Mouse (Mus musculus) c-Kit-positive CD71-positive TER-119-positive erythroid progenitor cells, embryonic 14.5 days (primary cell): ENCODE measurements around the gene Txnrd2.

ENCODE experiments used
- DNase-seq: peaks from one replicate; pipeline ENCODE4 v3.0.0-alpha.2; 2013; ENCODE audit warnings: low spot score

Gene Txnrd2

GRCm38 (mm10) chr16:18486126-18486525, 59.9 kb downstream of the Txnrd2 start:
- DNase-seq, result no peak

- no peak for DNase-seq
Observed at GRCm38 (mm10) chr16:18490281-18490680, 64.1 kb downstream of the Txnrd2 start.

- DNase-seq, result no peak
Observed at GRCm38 (mm10) chr16:18490894-18491293, 64.7 kb downstream of the Txnrd2 start.

- DNase-seq, result peak; percentile 56
Observed at GRCm38 (mm10) chr16:18497865-18498515, 71.8 kb downstream of the Txnrd2 start.

- peak; percentile 89 for DNase-seq
Observed at GRCm38 (mm10) chr16:18498558-18498990, 72.4 kb downstream of the Txnrd2 start, which contains the start of the genes Gnb1l and Rtl10. Gene Gnb1l, plus strand, starts transcription at chr16:18498713. Gene Rtl10, plus strand, starts transcription at chr16:18498901.

GRCm38 (mm10) chr16:18498996-18499395, 72.8 kb downstream of the Txnrd2 start:
- DNase-seq, result peak; percentile 23

- DNase-seq, result no peak
Observed at GRCm38 (mm10) chr16:18501531-18501930, 75.3 kb downstream of the Txnrd2 start.

GRCm38 (mm10) chr16:18503566-18504342, 77.6 kb downstream of the Txnrd2 start:
- DNase-seq, result no peak

GRCm38 (mm10) chr16:18506524-18507199, 80.5 kb downstream of the Txnrd2 start:
- DNase-seq, result no peak

GRCm38 (mm10) chr16:18507200-18507549, 81.0 kb downstream of the Txnrd2 start:
- DNase-seq, result no peak

- DNase-seq, result no peak
Observed at GRCm38 (mm10) chr16:18511741-18512140, 85.6 kb downstream of the Txnrd2 start.

GRCm38 (mm10) chr16:18513508-18513907, 87.3 kb downstream of the Txnrd2 start:
- no peak for DNase-seq

GRCm38 (mm10) chr16:18518091-18518490, 91.9 kb downstream of the Txnrd2 start:
- no peak for DNase-seq

- no peak for DNase-seq
Observed at GRCm38 (mm10) chr16:18523563-18524245, 97.5 kb downstream of the Txnrd2 start.

GRCm38 (mm10) chr16:18528656-18529055, 102.5 kb downstream of the Txnrd2 start:
- no peak for DNase-seq
